Mouse (Mus musculus): ENCODE measurements at regions not wholly inside any gene's neighbourhood (a gene's known extent, or its start where the extent isn't known, plus 50 kb on each side); places are given as distances from the start of the nearest gene placed in this dataset.

DNA sequence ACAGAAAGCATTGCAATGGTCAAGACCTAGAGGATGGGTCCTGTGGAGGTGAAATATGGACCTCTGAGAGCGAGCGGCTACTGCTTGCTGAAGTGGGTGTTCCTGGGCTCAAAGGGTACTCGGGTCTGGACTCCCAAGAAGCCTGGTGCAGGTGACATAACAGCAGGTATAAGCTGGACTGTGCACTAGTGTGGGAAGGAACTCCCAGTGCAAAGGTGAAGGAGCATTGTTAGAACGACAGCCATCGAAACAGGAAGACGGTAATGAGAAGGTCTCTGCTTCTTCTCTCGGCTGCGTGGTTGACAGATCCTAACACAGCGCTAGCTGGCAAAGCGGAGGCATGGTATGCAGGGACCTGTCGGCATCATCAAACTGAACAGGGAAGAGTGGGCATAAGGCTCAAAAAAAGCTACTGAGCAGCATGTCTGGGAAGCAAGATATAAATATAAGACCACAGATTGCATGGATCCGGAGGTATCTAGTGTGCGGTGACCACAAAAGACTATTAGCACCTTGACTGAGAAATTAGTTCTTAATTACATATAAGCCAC lies 287.0 kb upstream of the Klf3 start:
- Histone ChIP-seq H3K4me1 (ENCODE audit: control insufficient read depth, insufficient read depth, low read length) (0 out of 2 replicates have a peak, but pooled peaks cover 2% of the 10 kb centered on the region), H3K27me3 (ENCODE audit: control insufficient read depth, insufficient read depth, low read length) (no peaks in the 10 kb centered on the region), H3K4me2 (replicated peaks; ENCODE audit: low read depth, low read length, severe bottlenecking) (no peak overlapping the region), H3K9me3 (ENCODE audit: control insufficient read depth, low read length) (no peaks in the 10 kb centered on the region), H3K27ac (replicated peaks; ENCODE audit: low read depth, low read length) (no peak overlapping the region), H3K36me3 (ENCODE audit: control insufficient read depth, insufficient read depth, low read length) (no peaks in the 10 kb centered on the region), H3K9ac (ENCODE audit: low read depth, low read length, severe bottlenecking) (no peak overlapping the region), H3K4me3 (replicated peaks; ENCODE audit: low read length) (no peak overlapping the region)
- no peak for TF ChIP-seq POLR2A (IDR thresholded peaks at IDR 0.05; ENCODE audit: borderline replicate concordance, extremely low read depth, insufficient read depth, insufficient read length)
- DNase-seq (ENCODE audit: low spot score) (no peak), ATAC-seq (ENCODE audit: low FRiP score, low read depth) (no peak)
- 87% methylated on average over 13 of the region's 13 CpGs for WGBS

GRCm38 (mm10) chr5:64517241-64517640 lies 285.9 kb upstream of the Klf3 start:
- 90% methylated on average over 4 of the region's 4 CpGs for WGBS
- H3K4me3 ChIP-seq (replicated peaks; ENCODE audit: low read length): no peak overlapping the region
- no peak overlapping the region for H3K4me2 ChIP-seq (replicated peaks; ENCODE audit: low read depth, low read length, severe bottlenecking)
- no peaks in the 10 kb centered on the region for H3K9me3 ChIP-seq (ENCODE audit: control insufficient read depth, low read length)
- no peak overlapping the region for H3K9ac ChIP-seq (ENCODE audit: low read depth, low read length, severe bottlenecking)
- no peak for ATAC-seq (ENCODE audit: low FRiP score, low read depth)
- no peak for DNase-seq (ENCODE audit: low spot score)
- no peak overlapping the region for H3K27ac ChIP-seq (replicated peaks; ENCODE audit: low read depth, low read length)
- no peak for TF ChIP-seq POLR2A (IDR thresholded peaks at IDR 0.05; ENCODE audit: borderline replicate concordance, extremely low read depth, insufficient read depth, insufficient read length)
- H3K36me3 ChIP-seq (ENCODE audit: control insufficient read depth, insufficient read depth, low read length): no peaks in the 10 kb centered on the region
- 0 out of 2 replicates have a peak, but pooled peaks cover 2% of the 10 kb centered on the region for H3K4me1 ChIP-seq (ENCODE audit: control insufficient read depth, insufficient read depth, low read length)
- H3K27me3 ChIP-seq (ENCODE audit: control insufficient read depth, insufficient read depth, low read length): no peaks in the 10 kb centered on the region

DNA sequence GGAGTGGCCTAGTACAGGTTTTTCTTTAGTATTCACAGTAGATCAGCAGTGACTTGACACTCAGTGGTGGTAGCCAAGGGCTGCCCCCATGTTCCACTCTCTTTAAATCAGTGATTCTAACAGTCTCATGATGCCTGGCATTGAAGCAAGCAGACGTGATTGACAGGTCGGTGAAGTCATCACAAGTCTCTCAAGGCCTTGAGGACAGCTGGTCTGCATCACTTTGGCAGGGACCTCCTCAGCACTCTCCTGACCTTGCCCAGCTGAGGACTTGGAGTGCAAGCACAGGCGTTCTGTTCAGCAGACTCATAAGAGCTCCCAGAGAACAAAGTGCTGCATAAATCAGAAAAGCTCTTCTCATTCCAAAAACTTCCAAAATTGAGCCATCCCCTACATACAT lies 285.4 kb upstream of the Klf3 start:
- WGBS: 36% methylated on average over 3 of the region's 3 CpGs
- H3K4me3 ChIP-seq (replicated peaks; ENCODE audit: low read length): no peak overlapping the region
- no peaks in the 10 kb centered on the region for H3K27me3 ChIP-seq (ENCODE audit: control insufficient read depth, insufficient read depth, low read length)
- no peaks in the 10 kb centered on the region for H3K36me3 ChIP-seq (ENCODE audit: control insufficient read depth, insufficient read depth, low read length)
- no peak overlapping the region for H3K27ac ChIP-seq (replicated peaks; ENCODE audit: low read depth, low read length)
- H3K4me2 ChIP-seq (replicated peaks; ENCODE audit: low read depth, low read length, severe bottlenecking): no peak overlapping the region
- no peak for DNase-seq (ENCODE audit: low spot score)
- no peak overlapping the region for H3K9ac ChIP-seq (ENCODE audit: low read depth, low read length, severe bottlenecking)
- no peak for TF ChIP-seq POLR2A (IDR thresholded peaks at IDR 0.05; ENCODE audit: borderline replicate concordance, extremely low read depth, insufficient read depth, insufficient read length)
- 0 out of 2 replicates have a peak, but pooled peaks cover 2% of the 10 kb centered on the region for H3K4me1 ChIP-seq (ENCODE audit: control insufficient read depth, insufficient read depth, low read length)
- no peaks in the 10 kb centered on the region for H3K9me3 ChIP-seq (ENCODE audit: control insufficient read depth, low read length)
- no peak for ATAC-seq (ENCODE audit: low FRiP score, low read depth)

DNA sequence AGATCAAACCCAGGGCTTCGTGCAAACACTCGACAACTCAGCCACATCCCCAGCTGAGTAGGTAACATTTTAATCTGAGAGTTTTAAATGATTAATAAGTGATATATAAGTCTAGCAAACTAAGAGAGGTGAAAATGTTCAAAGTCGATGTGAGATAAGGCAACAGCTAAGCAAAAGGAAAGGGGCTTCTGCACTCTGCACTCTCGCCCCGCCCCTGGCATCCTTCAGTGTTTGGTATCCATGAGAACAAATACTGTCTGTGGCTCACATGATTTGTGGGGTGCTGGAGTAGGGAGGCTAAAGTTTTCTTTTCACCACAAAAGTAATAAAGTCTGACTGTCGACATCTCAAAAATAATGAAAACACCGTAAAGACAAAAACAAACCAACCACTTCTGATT lies 284.2 kb upstream of the Klf3 start:
- Histone ChIP-seq H3K4me3 (replicated peaks; ENCODE audit: low read length) (no peak overlapping the region), H3K27ac (replicated peaks; ENCODE audit: low read depth, low read length) (no peak overlapping the region), H3K36me3 (ENCODE audit: control insufficient read depth, insufficient read depth, low read length) (no peaks in the 10 kb centered on the region), H3K9ac (ENCODE audit: low read depth, low read length, severe bottlenecking) (no peak overlapping the region), H3K4me1 (ENCODE audit: control insufficient read depth, insufficient read depth, low read length) (0 out of 2 replicates have a peak, but pooled peaks cover 2% of the 10 kb centered on the region), H3K27me3 (ENCODE audit: control insufficient read depth, insufficient read depth, low read length) (no peaks in the 10 kb centered on the region), H3K4me2 (replicated peaks; ENCODE audit: low read depth, low read length, severe bottlenecking) (no peak overlapping the region), H3K9me3 (ENCODE audit: control insufficient read depth, low read length) (no peaks in the 10 kb centered on the region)
- ATAC-seq (ENCODE audit: low FRiP score, low read depth) (no peak), DNase-seq (ENCODE audit: low spot score) (no peak)
- 76% methylated on average over 7 of the region's 7 CpGs for WGBS
- no peak for TF ChIP-seq POLR2A (IDR thresholded peaks at IDR 0.05; ENCODE audit: borderline replicate concordance, extremely low read depth, insufficient read depth, insufficient read length)

DNA sequence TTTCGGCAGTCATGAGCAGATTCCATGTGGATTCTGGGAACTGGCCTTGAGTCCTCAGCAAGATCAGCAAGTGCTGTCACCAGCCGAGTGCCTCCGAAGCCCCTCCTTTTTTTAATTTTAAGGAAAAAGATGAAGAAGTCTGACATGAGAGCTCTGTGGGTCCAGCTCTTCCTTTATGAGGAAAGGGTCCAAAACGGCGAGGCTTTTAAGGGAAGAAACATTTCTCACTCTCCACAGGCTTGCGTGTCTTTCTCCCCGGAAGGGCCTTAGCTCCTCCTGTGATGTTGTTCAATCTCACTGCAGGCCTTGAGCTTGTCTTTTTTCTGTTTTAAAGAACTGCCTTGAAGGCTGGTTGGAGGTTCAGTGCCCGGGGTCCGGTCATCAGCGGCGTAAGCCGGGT lies 283.5 kb upstream of the Klf3 start:
- Histone ChIP-seq H3K9me3 (ENCODE audit: control insufficient read depth, low read length) (no peaks in the 10 kb centered on the region), H3K4me3 (replicated peaks; ENCODE audit: low read length) (no peak overlapping the region), H3K36me3 (ENCODE audit: control insufficient read depth, insufficient read depth, low read length) (no peaks in the 10 kb centered on the region), H3K9ac (ENCODE audit: low read depth, low read length, severe bottlenecking) (no peak overlapping the region), H3K27ac (replicated peaks; ENCODE audit: low read depth, low read length) (no peak overlapping the region), H3K4me1 (ENCODE audit: control insufficient read depth, insufficient read depth, low read length) (0 out of 2 replicates have a peak, but pooled peaks cover 2% of the 10 kb centered on the region), H3K4me2 (replicated peaks; ENCODE audit: low read depth, low read length, severe bottlenecking) (no peak overlapping the region), H3K27me3 (ENCODE audit: control insufficient read depth, insufficient read depth, low read length) (no peaks in the 10 kb centered on the region)
- DNase-seq (ENCODE audit: low spot score) (no peak), ATAC-seq (ENCODE audit: low FRiP score, low read depth) (no peak)
- 81% methylated on average over 12 of the region's 12 CpGs for WGBS
- no peak for TF ChIP-seq POLR2A (IDR thresholded peaks at IDR 0.05; ENCODE audit: borderline replicate concordance, extremely low read depth, insufficient read depth, insufficient read length)
